Mouse (Mus musculus) megakaryocyte, embryonic 14.5 days (primary cell): ENCODE measurements around the gene Rps8. TPM values are rescaled to one million over a fixed set of nuclear protein-coding genes. Genes with fewer than 3 reads are reported as not detected.

Experiments
- H3K27me3 ChIP-seq: replicated peaks from 2 replicates; pipeline ENCODE3; 2012; ENCODE audit warnings: inconsistent platforms
- H3K36me3 ChIP-seq: replicated peaks from 2 replicates; pipeline ENCODE3; 2012; ENCODE audit warnings: low read length, inconsistent platforms, mixed read lengths
- H3K4me1 ChIP-seq: 2 replicates; pipeline ENCODE4 v1.6.1; 2012; ENCODE audit warnings: inconsistent platforms
- H3K4me3 ChIP-seq: replicated peaks from 2 replicates; pipeline ENCODE3; 2012; ENCODE audit warnings: moderate library complexity, mild to moderate bottlenecking, inconsistent platforms
- H3K9me3 ChIP-seq: 2 replicates; pipeline ENCODE4 v1.6.1; 2012; ENCODE audit warnings: inconsistent platforms
- FLI1 ChIP-seq: IDR thresholded peaks from 2 replicates; pipeline ENCODE4 v1.6.1; 2012; ENCODE audit warnings: low read length, inconsistent platforms, mixed read lengths
- GATA1 ChIP-seq: IDR thresholded peaks from 3 replicates; pipeline ENCODE4 v1.6.1; 2012; ENCODE audit warnings: mixed read lengths, low read length, inconsistent platforms, borderline replicate concordance
- polyA plus RNA-seq: library from polyadenylated mRNA; stranded (reverse); fragments of >175 nt; gene quantifications from 2 replicates; pipeline ENCODE4 v1.2.3, GENCODE M21; 2012; ENCODE audit warnings: low replicate concordance; ENCODE audit not compliant: insufficient read depth

Rps8 gene
- polyA plus RNA-seq, 1 experiment: 2,282 TPM

DNA sequence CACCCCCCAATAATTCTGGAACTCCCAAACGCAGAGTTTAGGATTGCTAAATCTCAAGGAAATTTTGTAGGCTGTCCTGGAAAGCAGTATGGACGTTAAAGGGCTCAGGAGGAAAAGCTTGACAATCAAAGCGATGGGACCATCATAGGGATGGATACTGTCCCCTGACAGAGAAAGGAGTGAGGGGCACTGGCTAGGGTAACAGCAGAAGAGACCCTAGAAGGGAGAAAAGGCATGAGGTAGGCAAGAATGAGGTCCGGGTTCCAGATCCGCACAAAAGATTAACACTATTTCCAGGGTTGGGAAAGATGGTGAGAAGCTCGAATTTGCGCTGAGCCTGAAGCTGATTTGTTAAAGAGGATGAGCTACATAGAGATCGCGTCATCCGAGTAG lies 36.0 kb downstream of the Rps8 start:
- H3K36me3 ChIP-seq: peaks cover 21% of the 10 kb centered on the region
- H3K4me1 ChIP-seq: peaks cover 64% of the 10 kb centered on the region
- H3K4me3 ChIP-seq: peak overlapping the region; percentile 99
- no peaks in the 10 kb centered on the region for H3K9me3 ChIP-seq
- no peak for TF ChIP-seq GATA1
- no peak for TF ChIP-seq FLI1
- no peaks in the 10 kb centered on the region for H3K27me3 ChIP-seq

DNA sequence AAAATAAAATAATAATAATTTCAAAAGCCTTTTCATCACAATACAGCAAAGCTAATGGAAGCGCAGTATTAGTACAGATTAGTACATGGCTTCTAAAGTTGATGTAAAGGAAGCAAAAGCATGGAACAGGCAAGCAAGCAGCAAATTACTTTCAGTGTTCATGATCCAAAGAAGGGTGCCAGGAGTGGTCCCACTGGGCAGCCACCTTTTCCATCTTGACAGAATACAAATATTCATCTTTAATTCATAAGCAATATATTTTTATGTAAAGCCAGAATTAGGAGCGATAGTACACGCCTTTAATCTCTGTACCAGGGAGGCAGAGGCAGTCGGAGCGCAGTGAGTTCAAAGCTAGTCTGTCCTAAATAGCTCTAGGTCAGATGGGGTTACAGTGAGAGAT lies 36.4 kb downstream of the Rps8 start:
- Histone ChIP-seq H3K4me3 (peak overlapping the region; percentile 99), H3K27me3 (no peaks in the 10 kb centered on the region), H3K4me1 (peaks cover 60% of the 10 kb centered on the region), H3K36me3 (peaks cover 21% of the 10 kb centered on the region), H3K9me3 (no peaks in the 10 kb centered on the region)
- TF ChIP-seq GATA1 (no peak), FLI1 (no peak)

DNA sequence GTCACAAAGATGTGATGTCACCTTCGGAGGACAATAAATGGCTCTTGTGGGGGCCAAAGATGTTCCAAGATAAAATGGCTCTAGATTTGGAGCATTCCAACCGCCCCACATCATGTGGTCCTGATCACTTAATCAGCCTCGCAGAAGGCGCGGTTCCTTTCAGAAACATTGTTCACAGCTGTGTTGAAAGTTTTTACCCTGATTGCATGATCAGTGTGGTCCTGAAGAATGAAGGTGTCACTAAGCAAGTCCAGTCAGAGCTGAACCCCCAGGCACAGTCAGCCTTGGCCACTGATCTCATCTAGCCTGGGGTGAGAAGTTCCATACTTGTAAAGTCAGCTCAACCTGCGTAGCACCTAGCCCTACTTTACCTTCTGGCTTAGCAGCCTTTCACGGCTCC lies 38.1 kb downstream of the Rps8 start:
- no peaks in the 10 kb centered on the region for H3K9me3 ChIP-seq
- no peaks in the 10 kb centered on the region for H3K27me3 ChIP-seq
- no peak overlapping the region for H3K4me3 ChIP-seq
- peaks cover 43% of the 10 kb centered on the region for H3K4me1 ChIP-seq
- H3K36me3 ChIP-seq: peaks cover 21% of the 10 kb centered on the region
- TF ChIP-seq GATA1 (no peak), FLI1 (no peak)

DNA sequence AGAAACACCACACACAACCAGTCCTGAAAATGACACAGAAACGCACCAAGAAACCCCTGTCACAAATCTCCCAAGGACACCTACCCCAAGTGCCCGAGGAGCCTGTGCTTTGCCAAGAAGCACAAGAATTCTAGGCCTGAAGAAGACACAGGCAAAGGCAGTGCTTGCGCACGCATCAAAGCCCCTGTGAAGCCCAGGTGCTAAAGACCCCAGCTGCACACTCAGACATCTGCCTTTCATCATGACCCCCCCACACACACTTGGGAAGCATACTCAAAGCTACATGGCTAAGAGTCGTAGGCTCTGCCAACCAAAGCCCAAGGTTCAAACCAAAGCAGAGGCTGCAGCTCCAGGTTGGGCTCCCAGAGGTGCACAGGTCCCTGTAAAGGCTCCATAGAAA lies 40.5 kb downstream of the Rps8 start:
- no peak overlapping the region for H3K4me3 ChIP-seq
- H3K9me3 ChIP-seq: no peaks in the 10 kb centered on the region
- peaks cover 8% of the 10 kb centered on the region for H3K27me3 ChIP-seq
- no peak for TF ChIP-seq GATA1
- H3K36me3 ChIP-seq: peaks cover 16% of the 10 kb centered on the region
- peaks cover 26% of the 10 kb centered on the region for H3K4me1 ChIP-seq

DNA sequence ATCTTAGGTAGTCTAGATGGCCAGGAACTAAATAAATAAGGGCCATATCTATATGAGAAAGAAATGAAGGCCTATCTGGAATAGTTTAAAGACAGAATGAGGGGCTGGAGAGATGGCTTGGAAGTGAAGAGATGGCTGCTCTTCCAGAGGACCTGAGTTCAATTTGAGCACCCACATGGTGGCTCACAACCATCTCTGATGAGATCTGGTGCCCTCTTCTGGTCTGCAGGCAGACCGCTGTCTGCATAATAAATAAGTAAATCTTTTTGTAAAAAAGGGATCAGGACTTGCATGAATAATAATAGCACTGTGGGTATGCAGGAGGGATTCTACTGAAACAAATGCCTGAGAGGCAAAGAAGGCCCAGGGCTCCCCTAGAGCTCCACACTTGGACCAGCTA lies 42.8 kb downstream of the Rps8 start:
- Histone ChIP-seq H3K4me3 (no peak overlapping the region), H3K4me1 (peaks cover 9% of the 10 kb centered on the region; the same call in 1 of the 2 replicates), H3K27me3 (peaks cover 29% of the 10 kb centered on the region), H3K36me3 (peaks cover 6% of the 10 kb centered on the region), H3K9me3 (no peaks in the 10 kb centered on the region)
- TF ChIP-seq FLI1 (no peak), GATA1 (no peak)

DNA sequence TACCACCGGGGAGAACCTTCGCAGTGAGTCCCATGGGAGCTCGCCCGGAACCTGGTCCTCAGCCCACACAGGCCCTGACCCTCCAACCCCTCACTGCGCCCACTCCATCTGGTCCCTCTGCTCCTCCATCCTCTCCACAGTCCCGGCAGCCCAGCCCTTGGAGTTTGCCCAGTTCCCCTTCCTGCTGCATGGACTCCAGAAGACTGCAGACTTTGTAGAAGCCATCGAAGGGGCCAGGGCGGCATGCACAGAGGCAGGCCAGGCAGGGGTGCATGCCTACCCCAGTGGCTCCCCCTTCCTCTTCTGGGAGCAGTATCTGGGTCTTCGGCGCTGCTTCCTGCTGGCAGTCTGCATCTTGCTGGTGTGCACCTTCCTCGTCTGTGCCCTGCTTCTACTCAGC lies 45.1 kb downstream of the Rps8 start:
- TF ChIP-seq FLI1: no peak
- no peak for TF ChIP-seq GATA1
- Histone ChIP-seq H3K36me3 (no peaks in the 10 kb centered on the region), H3K27me3 (peaks cover 34% of the 10 kb centered on the region), H3K4me3 (no peak overlapping the region), H3K4me1 (peaks cover 6% of the 10 kb centered on the region; the same call in 1 of the 2 replicates), H3K9me3 (no peaks in the 10 kb centered on the region)

DNA sequence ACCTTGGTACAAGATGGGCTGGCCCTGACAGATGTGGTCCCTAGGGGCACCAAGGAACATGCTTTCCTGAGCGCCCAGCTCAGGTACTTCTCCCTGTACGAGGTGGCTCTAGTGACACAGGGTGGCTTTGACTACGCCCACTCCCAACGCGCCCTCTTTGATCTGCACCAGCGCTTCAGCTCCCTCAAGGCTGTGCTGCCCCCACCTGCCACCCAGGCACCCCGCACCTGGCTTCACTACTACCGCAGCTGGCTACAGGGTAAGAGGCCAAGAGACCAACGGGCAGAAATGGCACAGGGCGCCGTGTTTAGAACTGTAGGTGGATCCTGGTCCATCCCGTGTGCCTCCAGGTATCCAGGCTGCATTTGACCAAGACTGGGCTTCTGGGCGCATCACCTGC lies 45.8 kb downstream of the Rps8 start:
- H3K4me3 ChIP-seq: no peak overlapping the region
- H3K4me1 ChIP-seq: peaks cover 10% of the 10 kb centered on the region; the same call in 1 of the 2 replicates
- no peaks in the 10 kb centered on the region for H3K36me3 ChIP-seq
- peaks cover 41% of the 10 kb centered on the region for H3K27me3 ChIP-seq
- no peak for TF ChIP-seq FLI1
- no peak for TF ChIP-seq GATA1
- H3K9me3 ChIP-seq: no peaks in the 10 kb centered on the region

DNA sequence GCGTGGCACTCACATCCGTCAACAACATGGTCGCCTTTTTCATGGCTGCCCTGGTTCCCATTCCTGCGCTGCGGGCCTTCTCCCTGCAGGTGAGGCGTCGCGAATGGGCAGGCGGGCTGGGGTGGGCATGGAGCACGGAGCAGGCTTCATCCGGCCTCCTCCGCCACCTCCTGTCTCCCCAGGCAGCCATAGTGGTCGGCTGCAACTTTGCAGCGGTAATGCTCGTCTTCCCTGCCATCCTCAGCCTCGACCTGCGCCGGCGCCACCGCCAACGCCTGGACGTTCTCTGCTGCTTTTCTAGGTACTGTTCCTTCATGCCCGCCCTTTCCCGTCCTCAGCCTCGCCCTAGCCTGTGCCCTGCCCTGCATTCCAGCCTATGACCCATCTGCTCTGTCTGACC lies 46.7 kb downstream of the Rps8 start:
- no peak for TF ChIP-seq GATA1
- no peak for TF ChIP-seq FLI1
- no peak overlapping the region for H3K4me3 ChIP-seq
- H3K36me3 ChIP-seq: no peaks in the 10 kb centered on the region
- H3K4me1 ChIP-seq: peaks cover 17% of the 10 kb centered on the region; the same call in 1 of the 2 replicates
- peaks cover 50% of the 10 kb centered on the region for H3K27me3 ChIP-seq
- H3K9me3 ChIP-seq: no peaks in the 10 kb centered on the region

DNA sequence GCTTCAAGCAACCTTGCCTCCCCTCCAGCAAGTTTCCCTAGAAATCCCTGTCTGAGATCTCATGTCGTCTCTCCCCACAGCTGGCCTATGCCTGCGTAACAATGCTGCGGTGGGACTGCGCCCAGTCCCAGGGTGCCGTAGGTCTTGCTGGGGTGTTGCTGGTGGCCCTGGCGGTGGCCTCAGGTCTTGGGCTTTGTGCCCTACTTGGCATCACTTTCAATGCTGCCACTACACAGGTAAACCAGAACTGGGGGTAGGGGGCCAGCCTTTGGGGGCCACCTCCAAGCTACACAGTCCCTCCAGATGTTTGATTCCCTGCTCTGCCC lies 47.6 kb downstream of the Rps8 start:
- TF ChIP-seq FLI1 (no peak), GATA1 (no peak)
- peaks cover 56% of the 10 kb centered on the region for H3K27me3 ChIP-seq
- no peaks in the 10 kb centered on the region for H3K36me3 ChIP-seq
- H3K9me3 ChIP-seq: no peaks in the 10 kb centered on the region
- H3K4me3 ChIP-seq: no peak overlapping the region
- H3K4me1 ChIP-seq: peaks cover 23% of the 10 kb centered on the region; the same call in 1 of the 2 replicates

DNA sequence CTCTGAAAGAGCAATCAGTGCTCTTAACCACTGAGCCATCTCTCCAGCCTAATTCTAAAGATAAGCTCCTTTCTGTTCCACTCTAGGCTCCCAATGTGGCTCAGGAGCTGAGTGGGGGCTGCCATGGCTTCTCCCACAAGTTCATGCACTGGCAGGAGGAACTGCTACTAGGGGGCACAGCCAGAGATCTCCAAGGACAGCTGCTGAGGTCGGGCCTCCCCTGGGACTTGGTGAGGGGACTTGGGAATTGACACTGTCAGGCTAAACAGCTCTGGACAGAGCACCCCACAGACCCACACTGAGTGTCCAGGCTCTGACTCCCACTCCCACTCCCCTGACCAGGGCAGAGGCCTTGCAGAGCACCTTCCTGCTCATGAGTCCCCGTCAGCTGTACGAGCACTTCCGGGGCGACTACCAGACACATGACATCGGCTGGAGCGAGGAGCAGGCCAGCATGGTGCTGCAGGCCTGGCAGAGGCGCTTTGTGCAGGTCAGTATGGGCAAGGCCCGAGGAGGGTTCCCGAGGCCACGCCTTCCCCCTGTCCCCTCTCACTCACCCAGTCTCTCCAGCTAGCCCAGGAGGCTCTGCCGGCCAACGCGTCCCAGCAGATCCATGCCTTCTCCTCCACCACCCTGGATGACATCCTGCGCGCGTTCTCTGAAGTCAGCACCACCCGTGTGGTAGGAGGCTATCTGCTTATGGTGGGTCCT lies 48.1 kb downstream of the Rps8 start:
- Histone ChIP-seq H3K36me3 (no peaks in the 10 kb centered on the region), H3K4me3 (no peak overlapping the region), H3K27me3 (peaks cover 60% of the 10 kb centered on the region), H3K4me1 (peaks cover 28% of the 10 kb centered on the region; the same call in 1 of the 2 replicates), H3K9me3 (no peaks in the 10 kb centered on the region)
- TF ChIP-seq GATA1 (no peak), FLI1 (no peak)

DNA sequence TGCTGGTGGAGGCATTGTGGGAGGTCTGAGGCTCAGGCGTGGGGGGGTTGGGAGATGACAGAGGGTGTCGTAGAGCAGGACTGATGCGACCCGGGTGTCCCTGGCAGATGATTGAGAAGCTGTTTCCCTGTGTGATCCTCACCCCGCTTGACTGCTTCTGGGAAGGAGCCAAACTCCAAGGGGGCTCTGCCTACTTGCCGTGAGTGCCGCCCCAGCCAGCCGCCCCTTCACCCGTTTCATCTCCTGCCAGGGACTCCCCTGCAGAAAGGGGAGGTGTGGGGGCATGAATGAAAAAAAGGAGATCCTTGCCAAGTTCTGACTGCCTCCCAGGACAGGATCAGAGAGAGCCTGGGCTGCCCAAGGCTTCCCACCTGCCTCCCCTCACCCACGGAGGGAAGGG lies 50.9 kb downstream of the Rps8 start:
- peaks cover 42% of the 10 kb centered on the region for H3K4me1 ChIP-seq
- no peaks in the 10 kb centered on the region for H3K9me3 ChIP-seq
- no peaks in the 10 kb centered on the region for H3K36me3 ChIP-seq
- H3K4me3 ChIP-seq: no peak overlapping the region
- no peak for TF ChIP-seq GATA1
- peaks cover 49% of the 10 kb centered on the region for H3K27me3 ChIP-seq
